Mouse (Mus musculus) c-Kit-positive CD71-positive TER-119-negative erythroid progenitor cells, embryonic 14.5 days (primary cell): ENCODE measurements at regions not wholly inside any gene's neighbourhood (a gene's known extent, or its start where the extent isn't known, plus 50 kb on each side); places are given as distances from the start of the nearest gene placed in this dataset.
"Not testable (repeated sequence)": the region's sequence is repeated elsewhere in the genome, so short reads cannot be mapped to it uniquely, and the experiment has no call there.

Experiments
- DNase-seq: peaks from one replicate; pipeline ENCODE4 v3.0.0-alpha.2; 2013; ENCODE audit warnings: low read depth

- DNase-seq: no peak
Observed at GRCm38 (mm10) chr3:39780270-39780669, 750.8 kb upstream of the Intu start.

GRCm38 (mm10) chr3:39784901-39785300, 746.2 kb upstream of the Intu start:
- no peak for DNase-seq

GRCm38 (mm10) chr3:39809586-39809985, 721.5 kb upstream of the Intu start:
- DNase-seq: no peak

- peak; percentile 1 for DNase-seq
Observed at GRCm38 (mm10) chr3:39814814-39815213, 716.3 kb upstream of the Intu start.

- DNase-seq: no peak
Observed at GRCm38 (mm10) chr3:39830488-39831056, 700.5 kb upstream of the Intu start.

- no peak for DNase-seq
Observed at GRCm38 (mm10) chr3:39838377-39839145, 692.5 kb upstream of the Intu start.

GRCm38 (mm10) chr3:39840946-39841345, 690.1 kb upstream of the Intu start:
- no peak for DNase-seq

GRCm38 (mm10) chr3:39845123-39845522, 686.0 kb upstream of the Intu start:
- no peak for DNase-seq

GRCm38 (mm10) chr3:39848829-39849228, 682.3 kb upstream of the Intu start:
- no peak for DNase-seq

- no peak for DNase-seq
Observed at GRCm38 (mm10) chr3:39857214-39857839, 673.8 kb upstream of the Intu start.

- not testable (repeated sequence) for DNase-seq
Observed at GRCm38 (mm10) chr3:39876046-39876445, 655.0 kb upstream of the Intu start.

GRCm38 (mm10) chr3:39884370-39884769, 646.7 kb upstream of the Intu start:
- DNase-seq: no peak

GRCm38 (mm10) chr3:39888376-39888775, 642.7 kb upstream of the Intu start:
- DNase-seq: no peak

- DNase-seq: no peak
Observed at GRCm38 (mm10) chr3:39889222-39889621, 641.9 kb upstream of the Intu start.

GRCm38 (mm10) chr3:39898961-39899360, 632.1 kb upstream of the Intu start:
- no peak for DNase-seq

- no peak for DNase-seq
Observed at GRCm38 (mm10) chr3:39900207-39900606, 630.9 kb upstream of the Intu start.

- DNase-seq: no peak
Observed at GRCm38 (mm10) chr3:39904377-39904776, 626.7 kb upstream of the Intu start.

GRCm38 (mm10) chr3:39908676-39909362, 622.3 kb upstream of the Intu start:
- DNase-seq: no peak

GRCm38 (mm10) chr3:39909642-39910041, 621.4 kb upstream of the Intu start:
- DNase-seq: no peak

- no peak for DNase-seq
Observed at GRCm38 (mm10) chr3:39918601-39919000, 612.5 kb upstream of the Intu start.

GRCm38 (mm10) chr3:39925436-39925835, 605.6 kb upstream of the Intu start:
- DNase-seq: no peak

GRCm38 (mm10) chr3:39928421-39928820, 602.7 kb upstream of the Intu start:
- no peak for DNase-seq

GRCm38 (mm10) chr3:39933372-39933771, 597.7 kb upstream of the Intu start:
- no peak for DNase-seq
